Mouse (Mus musculus) ES-E14 (cell line): ENCODE results near the gene Chrm4.

Experiments used
- HCFC1 ChIP-seq: IDR thresholded peaks from 2 replicates; pipeline ENCODE4 v1.6.1; 2012; ENCODE audit warnings: low read length, inconsistent platforms, borderline replicate concordance; ENCODE audit not compliant: insufficient read depth
- MAFK ChIP-seq: IDR thresholded peaks from 2 replicates; pipeline ENCODE4 v1.6.1; 2014; ENCODE audit warnings: mild to moderate bottlenecking, low read depth, low read length, inconsistent platforms; ENCODE audit not compliant: insufficient read depth
- ZC3H11A ChIP-seq: IDR thresholded peaks from 2 replicates; pipeline ENCODE4 v1.6.1; 2012; ENCODE audit warnings: low read depth, mild to moderate bottlenecking, inconsistent platforms, low read length, borderline replicate concordance
- ZNF384 ChIP-seq: IDR thresholded peaks from 2 replicates; pipeline ENCODE4 v1.6.1; 2012; ENCODE audit warnings: low read depth, low read length, inconsistent platforms

DNA sequence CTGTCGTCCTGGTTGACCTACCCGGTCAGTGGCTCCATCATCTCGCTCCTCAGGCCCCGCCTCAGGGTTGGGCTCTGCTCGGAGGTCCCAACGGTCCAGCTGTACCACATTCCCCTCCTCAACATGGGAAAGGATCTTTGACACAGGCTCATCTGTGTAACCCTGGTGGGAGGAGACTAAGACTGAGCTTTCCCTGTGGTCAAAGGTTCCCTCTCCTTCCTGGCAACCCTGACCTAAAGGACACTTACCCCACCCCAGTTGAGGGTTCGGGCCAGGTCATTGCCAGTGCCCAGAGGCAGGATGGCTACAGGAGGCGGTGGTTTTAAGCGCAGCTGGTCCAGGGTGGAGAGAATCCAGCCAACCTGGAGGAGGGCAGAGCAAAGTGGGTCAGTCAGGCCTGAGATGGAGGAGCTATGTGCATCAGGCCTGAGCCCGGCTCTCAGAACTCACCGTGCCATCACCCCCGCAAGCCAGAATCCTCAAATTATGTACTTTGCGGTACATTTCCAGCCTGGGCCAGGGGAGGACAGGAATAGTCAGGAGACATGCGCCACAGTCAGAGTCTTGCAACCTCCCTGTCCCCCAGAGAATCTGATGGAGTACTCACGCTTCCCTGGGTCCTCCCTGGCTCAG is 12.4 kb downstream of the Chrm4 start:
- TF ChIP-seq ZNF384 (no peak), HCFC1 (no peak), MAFK (no peak), ZC3H11A (no peak)
